9 mouse cellular contexts compared by ENCODE assay signal in the genomic region with DNA sequence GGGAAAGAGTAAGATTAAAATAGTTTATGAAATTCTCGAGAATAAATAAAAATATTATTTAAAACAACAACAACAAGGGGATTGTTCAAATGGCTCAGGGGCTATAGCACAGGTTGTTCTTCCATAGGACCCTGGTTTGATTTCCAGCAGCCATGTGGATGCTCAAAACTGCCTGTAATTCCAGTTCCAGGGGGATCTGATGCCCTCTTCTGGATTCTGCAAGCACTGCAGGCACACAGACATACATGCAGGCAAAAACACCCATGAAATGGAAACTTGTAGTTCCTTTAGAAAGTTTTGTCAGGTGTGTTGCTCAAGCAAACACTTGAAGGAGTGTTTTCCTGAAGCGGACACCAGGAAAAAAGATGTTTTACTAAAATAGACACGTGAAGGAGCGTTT. TPM values are rescaled to one million over a fixed set of nuclear protein-coding genes. Genes with fewer than 3 reads are reported as not detected.
DNase-seq lines count a peak whose midpoint lies in the region; ATAC-seq and TF ChIP-seq lines count a peak whose summit lies in the region.
"Had no signal": no experiment of that assay in that cellular context is flagged by ENCODE, and none has a peak within 500 bp of the region (broad histone marks: within the 10 kb centered on the region; RNA-seq: fewer than 3 reads in every experiment).

No protein-coding gene starts in this region.

- no peak overlapping the region for H3K27ac ChIP-seq in heart, adult 2 months
- H3K27ac ChIP-seq in heart, embryonic 10.5 days: no peak overlapping the region
- no peak overlapping the region for H3K27ac ChIP-seq in lung, embryonic 14.5 days (ENCODE audit: low read depth)
- H3K27ac ChIP-seq in forebrain, postnatal 0 days (ENCODE audit: low read depth, low read length): no peak overlapping the region
- H3K27ac ChIP-seq: embryonic facial prominence, embryonic 13.5 days had no signal

- 0 out of 2 replicates have a peak, but pooled peaks cover 3% of the 10 kb centered on the region for H3K9me3 ChIP-seq in heart, embryonic 10.5 days
- no peaks in the 10 kb centered on the region for H3K9me3 ChIP-seq in lung, embryonic 14.5 days (ENCODE audit: low read depth, low read length)
- H3K9me3 ChIP-seq in forebrain, postnatal 0 days (ENCODE audit: low read length): no peaks in the 10 kb centered on the region

- TF ChIP-seq EP300 in heart, adult 2 months (IDR thresholded peaks at IDR 0.05; ENCODE audit: insufficient read depth, low read depth, low read length): no peak

- 71% methylated on average over 4 of the region's 4 CpGs for WGBS in heart, adult 2 months
- 58% methylated on average over 4 of the region's 4 CpGs for WGBS in heart, embryonic 10.5 days
- WGBS in lung, embryonic 14.5 days: 66% methylated on average over 4 of the region's 4 CpGs
- WGBS in forebrain, postnatal 0 days: 75% methylated on average over 4 of the region's 4 CpGs

- H3K36me3 ChIP-seq in heart, adult 2 months (ENCODE audit: control insufficient read depth, insufficient read depth, low read length): no peaks in the 10 kb centered on the region
- H3K36me3 ChIP-seq in heart, embryonic 10.5 days: no peaks in the 10 kb centered on the region
- no peaks in the 10 kb centered on the region for H3K36me3 ChIP-seq in lung, embryonic 14.5 days (ENCODE audit: insufficient read depth)
- H3K36me3 ChIP-seq in forebrain, postnatal 0 days (ENCODE audit: insufficient read depth): no peaks in the 10 kb centered on the region
- H3K36me3 ChIP-seq: embryonic facial prominence, embryonic 13.5 days had no signal

- peak; percentile 57 for TF ChIP-seq CTCF in heart, adult 2 months (IDR thresholded peaks at IDR 0.05)
- TF ChIP-seq CTCF in lung, embryonic 14.5 days (IDR thresholded peaks at IDR 0.05; ENCODE audit: low read depth): peak; percentile 26; the same call in 1 of the 2 replicates
- TF ChIP-seq CTCF in forebrain, postnatal 0 days (IDR thresholded peaks at IDR 0.05; ENCODE audit: low read depth): no peak; the same call in 1 of the 2 replicates

- no peak overlapping the region for H3K4me3 ChIP-seq in heart, adult 2 months
- no peak overlapping the region for H3K4me3 ChIP-seq in heart, embryonic 10.5 days
- no peak overlapping the region for H3K4me3 ChIP-seq in lung, embryonic 14.5 days (ENCODE audit: low read depth, low read length)
- H3K4me3 ChIP-seq in forebrain, postnatal 0 days (ENCODE audit: low read depth, low read length): no peak overlapping the region
- H3K4me3 ChIP-seq: embryonic facial prominence, embryonic 13.5 days had no signal

- H3K9ac ChIP-seq in heart, adult 2 months (ENCODE audit: low read depth, low read length): no peak overlapping the region
- no peak overlapping the region for H3K9ac ChIP-seq in lung, embryonic 14.5 days
- no peak overlapping the region for H3K9ac ChIP-seq in forebrain, postnatal 0 days
- H3K9ac ChIP-seq: embryonic facial prominence, embryonic 13.5 days had no signal

- no peaks in the 10 kb centered on the region for H3K27me3 ChIP-seq in heart, adult 2 months (ENCODE audit: control insufficient read depth, insufficient read depth, low read length)
- no peaks in the 10 kb centered on the region for H3K27me3 ChIP-seq in heart, embryonic 10.5 days (ENCODE audit: insufficient read depth, poor library complexity, severe bottlenecking)
- H3K27me3 ChIP-seq in lung, embryonic 14.5 days (ENCODE audit: insufficient read depth, low read length): no peaks in the 10 kb centered on the region
- no peaks in the 10 kb centered on the region for H3K27me3 ChIP-seq in forebrain, postnatal 0 days (ENCODE audit: insufficient read depth, low read length)
- H3K27me3 ChIP-seq: embryonic facial prominence, embryonic 13.5 days had no signal

- no peak overlapping the region for H3K4me2 ChIP-seq in lung, embryonic 14.5 days
- H3K4me2 ChIP-seq in forebrain, postnatal 0 days (ENCODE audit: low read depth): no peak overlapping the region
- H3K4me2 ChIP-seq: embryonic facial prominence, embryonic 13.5 days had no signal

- no peak for ATAC-seq in lung, embryonic 14.5 days (ENCODE audit: insufficient read depth)
- no peak for ATAC-seq in forebrain, postnatal 0 days

- no peaks in the 10 kb centered on the region for H3K79me2 ChIP-seq in heart, adult 2 months (replicated peaks; ENCODE audit: control insufficient read depth, insufficient read depth, low read length)

- TF ChIP-seq POLR2A in heart, adult 2 months (IDR thresholded peaks at IDR 0.05; ENCODE audit: insufficient read depth, low read depth, low read length): no peak

- no peaks in the 10 kb centered on the region for H3K4me1 ChIP-seq in heart, adult 2 months (ENCODE audit: control insufficient read depth, insufficient read depth, low read length)
- H3K4me1 ChIP-seq in heart, embryonic 10.5 days: no peaks in the 10 kb centered on the region
- H3K4me1 ChIP-seq in lung, embryonic 14.5 days (ENCODE audit: insufficient read depth): no peaks in the 10 kb centered on the region
- H3K4me1 ChIP-seq in forebrain, postnatal 0 days (ENCODE audit: insufficient read depth): no peaks in the 10 kb centered on the region
- H3K4me1 ChIP-seq: embryonic facial prominence, embryonic 13.5 days had no signal

- DNase-seq in heart, adult 2 months: no peak
- no peak for DNase-seq in heart, embryonic 10.5 days (ENCODE audit: low spot score)
- DNase-seq in lung, embryonic 14.5 days: peak; percentile 4
- no peak for DNase-seq in lung, adult 18-20 months
- DNase-seq in R1 (ENCODE audit: low read depth, low spot score): peak; percentile 61
- peak; percentile 20 for DNase-seq in naive thymus-derived CD4-positive, alpha-beta T cell, adult 2 months (ENCODE audit: low read depth)
- DNase-seq in gastrocnemius, postnatal 4 days (ENCODE audit: low spot score in 2 of 2): no peak
- DNase-seq in forebrain, postnatal 0 days: no peak

- intact Hi-C loops in heart, adult 2 months (cut with DNase I): no loop called here

RNA-seq across cellular contexts. Expression of a gene that starts 31.4 kb away (rescaled TPM):
- total RNA-seq in heart, adult 2 months (2021): under 1 TPM; 0.57 to 0.59 TPM
- 0.44 and 0.49 TPM in 2 replicates for polyA plus RNA-seq in heart, adult 2 months (2012; rRNA removed)
- 67.9 and 78.9 TPM in 2 replicates for polyA plus RNA-seq in heart, embryonic 10.5 days (2016; fragmentation: Nextera tagmentation; extraction: Ambion mirVana)
- 79.3 and 81.1 TPM in 2 replicates for polyA plus RNA-seq in lung, embryonic 14.5 days (2014; fragmentation: Nextera tagmentation; extraction: Ambion mirVana)
- 10 to 100 TPM; 14.9 to 15.2 TPM for total RNA-seq in gastrocnemius, postnatal 4 days (2021)
- 6.2 and 7.4 TPM in 2 replicates for total RNA-seq in forebrain, postnatal 0 days (2014; rRNA removed)
- polyA plus RNA-seq in forebrain, postnatal 0 days (2015; fragmentation: Nextera tagmentation; extraction: Ambion mirVana): 4.1 and 6.9 TPM in 2 replicates

Comparison
In these comparisons a context has a peak if more than half of its experiments do, and no peak if none do; other contexts are left out.
1. DNase-seq: peak in lung, embryonic 14.5 days (single experiment), R1 (single experiment) and naive thymus-derived CD4-positive, alpha-beta T cell, adult 2 months (single experiment); none in heart, adult 2 months (0 of 2), heart, embryonic 10.5 days (single experiment), lung, adult 18-20 months (0 of 2), gastrocnemius, postnatal 4 days (0 of 2) and forebrain, postnatal 0 days (single experiment).